Mouse (Mus musculus): ENCODE results near the gene Irf5. TPM values are rescaled to one million over a fixed set of nuclear protein-coding genes. Genes with fewer than 3 reads are reported as not detected.

Gene Irf5
- polyA plus RNA-seq (2015; fragmentation: Nextera tagmentation; extraction: Ambion mirVana): 4.2 and 4.3 TPM in 2 replicates

DNA sequence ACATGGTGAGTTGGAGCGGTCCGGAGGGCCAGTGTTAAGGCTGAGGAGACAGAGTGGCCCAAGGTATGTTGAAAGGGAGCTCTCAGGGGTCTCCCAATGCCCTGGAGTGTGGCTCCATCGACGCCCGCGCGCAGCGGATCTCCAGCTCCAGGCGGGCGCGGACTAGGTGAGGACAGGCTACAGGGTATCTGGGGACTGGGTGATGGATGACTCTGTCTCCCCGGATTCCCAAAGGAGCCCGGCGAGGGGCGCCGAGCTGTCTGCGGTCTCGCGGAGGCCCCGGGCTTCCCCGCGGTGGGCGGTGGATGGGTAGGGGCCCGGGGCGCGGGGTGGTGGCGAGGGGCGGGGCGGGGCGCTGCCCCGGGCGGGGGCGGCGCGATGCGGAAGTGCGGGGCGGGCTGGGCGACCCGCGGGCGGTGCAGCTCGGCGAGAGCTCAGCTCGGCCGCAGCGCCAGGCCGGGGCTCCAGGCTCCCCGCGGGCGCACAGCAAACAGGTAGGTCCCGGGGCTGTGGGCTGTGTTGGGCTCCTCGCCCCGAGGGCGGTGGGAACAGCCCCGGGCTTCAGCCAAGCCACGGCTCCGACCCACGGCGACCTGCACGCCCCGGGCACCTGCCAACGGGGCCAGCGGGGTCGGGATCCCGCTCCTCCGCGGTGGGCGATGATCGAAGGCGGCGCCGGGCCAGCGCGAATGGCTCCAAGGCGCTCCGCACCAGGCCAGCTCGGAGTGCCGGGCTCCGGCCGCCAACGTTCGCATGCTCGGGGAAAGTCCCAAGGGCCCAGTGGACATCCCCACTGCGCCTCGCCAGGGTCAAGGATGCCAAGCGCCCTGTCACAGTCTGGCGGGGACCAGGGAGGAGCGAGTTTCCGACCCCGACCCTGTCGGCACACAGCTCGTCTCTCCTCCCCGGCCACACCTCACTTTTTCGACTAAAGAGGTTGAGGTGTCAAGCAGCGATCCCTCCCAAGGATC lies at the start of gene Irf5:
Irf5 (plus strand) TSS at position 345 of the 971 bp plus-strand sequence.
- peak; percentile 18 for ATAC-seq
- no peaks in the 10 kb centered on the region for H3K9me3 ChIP-seq (ENCODE audit: control insufficient read depth)
- peak within 1 kb of the TSS; percentile 58 for H3K9ac ChIP-seq (ENCODE audit: low read depth, low read length)
- TF ChIP-seq CTCF (IDR thresholded peaks at IDR 0.05; ENCODE audit: low read depth): no peak
- H3K27ac ChIP-seq (ENCODE audit: low read depth, low read length): no peak within 1 kb of the TSS
- H3K4me2 ChIP-seq (replicated peaks; ENCODE audit: low read depth): peak within 1 kb of the TSS; percentile 99
- no peaks in the 10 kb centered on the region; the same call in 1 of the 2 replicates for H3K4me1 ChIP-seq (replicated peaks; ENCODE audit: control insufficient read depth, insufficient read depth, low read length)
- 1% methylated on average over 64 of the region's 96 CpGs for WGBS
- H3K36me3 ChIP-seq (ENCODE audit: control insufficient read depth, insufficient read depth): no peaks in the 10 kb centered on the region
- H3K27me3 ChIP-seq (replicated peaks; ENCODE audit: control insufficient read depth, insufficient read depth, low read length): peaks cover 19% of the 10 kb centered on the region
- H3K4me3 ChIP-seq (ENCODE audit: low read depth, low read length): peak within 1 kb of the TSS; percentile 64

- H3K4me2 ChIP-seq (replicated peaks; ENCODE audit: low read depth): no peak overlapping the region
- H3K4me1 ChIP-seq (replicated peaks; ENCODE audit: control insufficient read depth, insufficient read depth, low read length): peaks cover 7% of the 10 kb centered on the region; the same call in 1 of the 2 replicates
- no peaks in the 10 kb centered on the region for H3K36me3 ChIP-seq (ENCODE audit: control insufficient read depth, insufficient read depth)
- no peaks in the 10 kb centered on the region for H3K27me3 ChIP-seq (replicated peaks; ENCODE audit: control insufficient read depth, insufficient read depth, low read length)
- H3K9ac ChIP-seq (ENCODE audit: low read depth, low read length): no peak overlapping the region
- WGBS: 93% methylated on average over 13 of the region's 13 CpGs
- no peak overlapping the region for H3K4me3 ChIP-seq (ENCODE audit: low read depth, low read length)
- no peak for TF ChIP-seq CTCF (IDR thresholded peaks at IDR 0.05; ENCODE audit: low read depth)
- H3K9me3 ChIP-seq (ENCODE audit: control insufficient read depth): no peaks in the 10 kb centered on the region
- ATAC-seq: no peak
- H3K27ac ChIP-seq (ENCODE audit: low read depth, low read length): no peak overlapping the region
These were observed 43.7 kb upstream of the Irf5 start for GRCm38 (mm10) chr6:29482691-29483090.

- Histone ChIP-seq H3K4me1 (replicated peaks; ENCODE audit: control insufficient read depth, insufficient read depth, low read length) (peaks cover 7% of the 10 kb centered on the region; the same call in 1 of the 2 replicates), H3K9me3 (ENCODE audit: control insufficient read depth) (no peaks in the 10 kb centered on the region), H3K4me2 (replicated peaks; ENCODE audit: low read depth) (peak overlapping the region; percentile 82), H3K27me3 (replicated peaks; ENCODE audit: control insufficient read depth, insufficient read depth, low read length) (no peaks in the 10 kb centered on the region), H3K9ac (ENCODE audit: low read depth, low read length) (0 out of 2 replicates have a peak overlapping the region, but pooled peaks have one; percentile 19), H3K4me3 (ENCODE audit: low read depth, low read length) (peak overlapping the region; percentile 38), H3K36me3 (ENCODE audit: control insufficient read depth, insufficient read depth) (no peaks in the 10 kb centered on the region), H3K27ac (ENCODE audit: low read depth, low read length) (no peak overlapping the region)
- peak; percentile 92 for TF ChIP-seq CTCF (IDR thresholded peaks at IDR 0.05; ENCODE audit: low read depth)
- ATAC-seq: peak; percentile 60
- WGBS: 10% methylated on average over 26 of the region's 26 CpGs
These were observed 41.5 kb upstream of the Irf5 start for GRCm38 (mm10) chr6:29484716-29485559.

DNA sequence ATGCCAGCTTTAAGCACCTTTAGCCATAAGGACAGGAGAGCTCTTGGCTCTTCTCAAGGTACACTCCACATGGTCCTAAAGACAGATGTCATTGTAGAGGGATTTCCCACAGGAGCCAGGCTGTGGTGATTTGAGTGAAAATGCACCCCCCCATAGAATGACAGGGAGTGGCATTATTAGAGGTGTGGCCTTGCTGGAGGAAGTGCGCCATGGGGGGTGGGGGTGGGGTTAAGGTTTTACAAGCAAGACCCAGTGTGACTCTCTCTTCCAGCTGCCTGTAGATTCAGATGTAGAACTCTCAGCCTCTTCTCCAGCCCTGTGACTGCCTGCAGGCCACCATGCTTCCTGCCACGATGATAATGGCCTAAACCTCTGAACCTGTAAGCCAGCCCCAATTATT lies 40.5 kb upstream of the Irf5 start:
- H3K4me2 ChIP-seq (replicated peaks; ENCODE audit: low read depth): no peak overlapping the region
- no peak for ATAC-seq
- no peak overlapping the region for H3K9ac ChIP-seq (ENCODE audit: low read depth, low read length)
- H3K27ac ChIP-seq (ENCODE audit: low read depth, low read length): no peak overlapping the region
- no peak overlapping the region for H3K4me3 ChIP-seq (ENCODE audit: low read depth, low read length)
- H3K9me3 ChIP-seq (ENCODE audit: control insufficient read depth): no peaks in the 10 kb centered on the region
- no peaks in the 10 kb centered on the region for H3K36me3 ChIP-seq (ENCODE audit: control insufficient read depth, insufficient read depth)
- H3K4me1 ChIP-seq (replicated peaks; ENCODE audit: control insufficient read depth, insufficient read depth, low read length): peaks cover 7% of the 10 kb centered on the region; the same call in 1 of the 2 replicates
- no peak for TF ChIP-seq CTCF (IDR thresholded peaks at IDR 0.05; ENCODE audit: low read depth)
- H3K27me3 ChIP-seq (replicated peaks; ENCODE audit: control insufficient read depth, insufficient read depth, low read length): no peaks in the 10 kb centered on the region
- 62% methylated on average over 2 of the region's 2 CpGs for WGBS

- Histone ChIP-seq H3K4me3 (ENCODE audit: low read depth, low read length) (no peak overlapping the region), H3K9ac (ENCODE audit: low read depth, low read length) (no peak overlapping the region), H3K4me2 (replicated peaks; ENCODE audit: low read depth) (no peak overlapping the region), H3K27ac (ENCODE audit: low read depth, low read length) (no peak overlapping the region), H3K9me3 (ENCODE audit: control insufficient read depth) (no peaks in the 10 kb centered on the region), H3K36me3 (ENCODE audit: control insufficient read depth, insufficient read depth) (0 out of 2 replicates have a peak, but pooled peaks cover 2% of the 10 kb centered on the region), H3K4me1 (replicated peaks; ENCODE audit: control insufficient read depth, insufficient read depth, low read length) (no peaks in the 10 kb centered on the region), H3K27me3 (replicated peaks; ENCODE audit: control insufficient read depth, insufficient read depth, low read length) (0 out of 2 replicates have a peak, but pooled peaks cover 4% of the 10 kb centered on the region)
- 81% methylated on average over 4 of the region's 4 CpGs for WGBS
- no peak for TF ChIP-seq CTCF (IDR thresholded peaks at IDR 0.05; ENCODE audit: low read depth)
- no peak for ATAC-seq
These were observed 32.3 kb upstream of the Irf5 start for GRCm38 (mm10) chr6:29494101-29494500.
